Mouse (Mus musculus): ENCODE results near the gene Lmntd1. TPM values are rescaled to one million over a fixed set of nuclear protein-coding genes. Genes with fewer than 3 reads are reported as not detected.

The Lmntd1 gene
- polyA plus RNA-seq (2015; fragmentation: Nextera tagmentation; extraction: Ambion mirVana) = 0.26 and 0.59 TPM in 2 replicates

DNA sequence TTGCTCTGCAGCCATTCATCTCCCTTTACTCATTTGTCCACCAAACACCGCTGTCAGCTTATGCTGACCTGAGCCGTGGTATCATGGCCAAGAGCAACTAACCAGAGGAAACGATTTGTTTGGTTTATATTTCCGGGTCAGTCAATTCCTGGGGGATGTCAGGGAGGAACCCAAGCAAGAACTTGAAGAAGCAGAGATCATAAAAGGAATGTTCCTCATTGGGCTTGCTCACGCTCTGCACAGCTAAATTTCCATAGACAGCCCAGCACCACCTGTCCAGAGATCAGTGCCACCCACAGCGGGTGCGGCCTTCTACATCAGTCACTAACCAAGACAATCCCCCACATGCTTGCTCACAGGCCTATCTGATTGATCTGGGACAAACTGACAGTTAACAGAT, at the start of gene Lmntd1:
Gene Lmntd1 (minus strand): TSS at position 101 of the 400 bp plus-strand sequence.

DNA sequence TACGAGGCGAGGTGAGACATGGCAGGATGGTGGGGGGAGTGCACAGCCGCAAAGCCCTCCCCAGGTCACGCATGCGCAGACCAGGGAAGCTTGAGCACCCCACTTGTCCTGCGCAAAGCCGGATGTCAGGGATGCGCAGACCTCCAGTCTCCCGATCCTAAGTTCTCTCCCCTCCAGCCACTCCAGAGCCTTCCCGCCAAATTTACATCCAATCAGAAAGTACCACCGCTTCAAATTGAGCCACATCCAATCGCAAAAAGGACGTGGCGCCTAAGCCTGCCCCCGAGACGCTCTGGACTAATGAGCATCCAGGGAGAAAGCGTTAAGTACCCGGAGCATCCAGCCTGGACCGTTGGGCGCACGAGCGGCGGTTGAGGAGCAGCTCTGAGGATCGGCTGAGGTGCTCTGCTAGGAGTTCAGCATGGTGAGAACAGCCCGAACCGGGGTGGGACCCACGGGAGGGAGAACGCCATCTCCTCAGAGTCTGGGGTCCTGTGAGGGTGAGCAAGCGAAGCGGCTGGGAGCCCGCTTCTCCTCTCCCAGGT, 1.6 kb upstream of the Lmntd1 start, which contains the start of gene Tuba3b:
Gene Tuba3b (plus strand): TSS at position 92 of the 545 bp plus-strand sequence.

Other genes starting within 250 kb of the Lmntd1 start
- not detected in 2 replicates for gene Tuba3b, start 1.4 kb upstream of the Lmntd1 start, polyA plus RNA-seq (2015; fragmentation: Nextera tagmentation; extraction: Ambion mirVana)
- gene Rassf8, start 132.4 kb upstream of the Lmntd1 start, polyA plus RNA-seq (2015; fragmentation: Nextera tagmentation; extraction: Ambion mirVana) = 5.6 and 6.5 TPM in 2 replicates

Measured in urinary bladder, postnatal 0 days (tissue).